Mouse (Mus musculus) heart, embryonic 11.5 days (tissue): ENCODE results near the gene Slc25a31. TPM values are rescaled to one million over a fixed set of nuclear protein-coding genes. Genes with fewer than 3 reads are reported as not detected.
A peak's percentile ranks its signal among the peaks of the same experiment; 100 is the strongest.

ENCODE experiments used
- ATAC-seq: fragments of 200-750 bp; cut with Nextera tagmentation; replicated peaks from 2 replicates; pipeline ENCODE4 v1.8.0; 2017; ENCODE audit warnings: moderate library complexity; ENCODE audit not compliant: insufficient number of reproducible peaks, low FRiP score, low TSS enrichment
- H3K27ac ChIP-seq: fragments of 300-500 bp; sonication (generic); 2 replicates; pipeline ENCODE4 v1.5.1; 2014; ENCODE audit warnings: mild to moderate bottlenecking, low read depth, low read length
- H3K27me3 ChIP-seq: fragments of 300-500 bp; sonication (generic); 2 replicates; pipeline ENCODE4 v1.6.1; 2014; ENCODE audit warnings: mild to moderate bottlenecking, low read length, mixed read lengths; ENCODE audit not compliant: control insufficient read depth, insufficient read depth
- H3K36me3 ChIP-seq: fragments of 300-500 bp; sonication (generic); 2 replicates; pipeline ENCODE4 v1.6.1; 2014; ENCODE audit warnings: mild to moderate bottlenecking, low read length, moderate library complexity, mixed read lengths; ENCODE audit not compliant: control insufficient read depth, insufficient read depth
- H3K4me1 ChIP-seq: fragments of 300-500 bp; sonication (generic); 2 replicates; pipeline ENCODE4 v1.6.1; 2014; ENCODE audit warnings: low read length; ENCODE audit not compliant: control insufficient read depth, insufficient read depth
- H3K4me2 ChIP-seq: fragments of 300-500 bp; sonication (generic); 2 replicates; pipeline ENCODE4 v1.6.1; 2014; ENCODE audit warnings: mild to moderate bottlenecking, moderate library complexity
- H3K4me3 ChIP-seq: fragments of 300-500 bp; sonication (generic); 2 replicates; pipeline ENCODE4 v1.5.1; 2014; ENCODE audit warnings: low read depth, low read length
- H3K9ac ChIP-seq: fragments of 300-500 bp; sonication (generic); 2 replicates; pipeline ENCODE4 v1.6.1; 2014; ENCODE audit warnings: mild to moderate bottlenecking, low read depth, low read length, moderate library complexity
- H3K9me3 ChIP-seq: fragments of 300-500 bp; sonication (generic); replicated peaks from 2 replicates; pipeline ENCODE4 v1.6.1; 2016; ENCODE audit warnings: low read length; ENCODE audit not compliant: control insufficient read depth
- WGBS: fragments of 180-500 bp; shearing (Covaris S2); extraction: QIAGEN DNeasy Blood & Tissue Kit; methylation state at CpG from one replicate; pipeline ENCODE4 v1.1.7; 2014; ENCODE audit not compliant: insufficient replicate concordance; 5-methylcytosine and 5-hydroxymethylcytosine counted together
- polyA plus RNA-seq: library from polyadenylated mRNA; unstranded; fragments of >200 nt; fragmentation: Nextera tagmentation; extraction: Ambion mirVana; gene quantifications from 2 replicates; pipeline ENCODE4 v1.2.1, GENCODE M21; 2014

The Slc25a31 gene
- polyA plus RNA-seq, 1 experiment from 2014 or later: 0.66 TPM

GRCm38 (mm10) chr3:40744836-40745660 is 36.4 kb downstream of the Slc25a31 start:
- H3K9me3 ChIP-seq: no peaks in the 10 kb centered on the region
- H3K4me1 ChIP-seq: peaks cover 7% of the 10 kb centered on the region
- H3K36me3 ChIP-seq: no peaks in the 10 kb centered on the region
- peak overlapping the region; percentile 74 for H3K4me3 ChIP-seq
- peak; percentile 93 for ATAC-seq
- H3K27ac ChIP-seq: peak overlapping the region; percentile 85
- under 1% methylated on average over 43 of the region's 93 CpGs for WGBS
- peak overlapping the region; percentile 65 for H3K9ac ChIP-seq
- peak overlapping the region; percentile 98 for H3K4me2 ChIP-seq
- no peaks in the 10 kb centered on the region for H3K27me3 ChIP-seq

GRCm38 (mm10) chr3:40745661-40746547 is 37.2 kb downstream of the Slc25a31 start:
- Histone ChIP-seq H3K9me3 (no peaks in the 10 kb centered on the region), H3K36me3 (no peaks in the 10 kb centered on the region), H3K4me1 (peaks cover 7% of the 10 kb centered on the region), H3K27ac (peak overlapping the region; percentile 85), H3K4me3 (peak overlapping the region; percentile 74), H3K9ac (peak overlapping the region; percentile 65), H3K27me3 (no peaks in the 10 kb centered on the region), H3K4me2 (peak overlapping the region; percentile 98)
- ATAC-seq: peak; percentile 33
- WGBS: 4% methylated on average over 36 of the region's 37 CpGs

GRCm38 (mm10) chr3:40760746-40761145 is 52.1 kb downstream of the Slc25a31 start:
- Histone ChIP-seq H3K27ac (no peak overlapping the region), H3K9ac (no peak overlapping the region), H3K4me1 (no peaks in the 10 kb centered on the region), H3K27me3 (no peaks in the 10 kb centered on the region), H3K4me2 (no peak overlapping the region), H3K4me3 (no peak overlapping the region), H3K9me3 (no peaks in the 10 kb centered on the region), H3K36me3 (no peaks in the 10 kb centered on the region)
- no peak for ATAC-seq
- 74% methylated on average over 3 of the region's 3 CpGs for WGBS

- Histone ChIP-seq H3K4me1 (no peaks in the 10 kb centered on the region), H3K27ac (no peak overlapping the region), H3K36me3 (no peaks in the 10 kb centered on the region), H3K27me3 (no peaks in the 10 kb centered on the region), H3K4me2 (no peak overlapping the region), H3K9me3 (no peaks in the 10 kb centered on the region), H3K4me3 (no peak overlapping the region), H3K9ac (no peak overlapping the region)
- ATAC-seq: no peak
- WGBS: 86% methylated on average over 2 of the region's 2 CpGs
Observed at GRCm38 (mm10) chr3:40761312-40761711, 52.7 kb downstream of the Slc25a31 start.

Other genes starting within 250 kb of the Slc25a31 start
- gene Intu, start 177.6 kb upstream of the Slc25a31 start, polyA plus RNA-seq: 4.1 and 5.4 TPM in 2 replicates
- gene Hspa4l, start 35.6 kb downstream of the Slc25a31 start, polyA plus RNA-seq: 30.0 and 31.1 TPM in 2 replicates
- 45.6 and 49.1 TPM in 2 replicates for gene Plk4, start 91.2 kb downstream of the Slc25a31 start, polyA plus RNA-seq
- gene Mfsd8, start 138.0 kb downstream of the Slc25a31 start, polyA plus RNA-seq: 4.9 and 6.3 TPM in 2 replicates
- gene Abhd18, start 138.1 kb downstream of the Slc25a31 start, polyA plus RNA-seq: 11.1 and 12.2 TPM in 2 replicates
- 0.21 TPM in 1 of 2 replicates, not detected in the other for gene 1700034I23Rik, start 193.7 kb downstream of the Slc25a31 start, polyA plus RNA-seq
- 9.8 and 11.2 TPM in 2 replicates for gene Larp1b, start 241.0 kb downstream of the Slc25a31 start, polyA plus RNA-seq